Mouse (Mus musculus) liver, embryonic 15.5 days (tissue): ENCODE measurements around the gene Ppard. TPM values are rescaled to one million over a fixed set of nuclear protein-coding genes. Genes with fewer than 3 reads are reported as not detected.

ENCODE experiments used
- ATAC-seq: fragments of 200-750 bp; cut with Nextera tagmentation; 2 replicates; pipeline ENCODE4 v1.8.0; 2017; ENCODE audit warnings: moderate number of reproducible peaks, mild to moderate bottlenecking, moderate library complexity; ENCODE audit not compliant: insufficient read depth
- H3K27ac ChIP-seq: fragments of 300-500 bp; sonication (generic); replicated peaks from 2 replicates; pipeline ENCODE4 v1.5.1; 2015; ENCODE audit warnings: mild to moderate bottlenecking, inconsistent platforms
- H3K27me3 ChIP-seq: fragments of 300-500 bp; sonication (generic); 2 replicates; pipeline ENCODE4 v1.6.1; 2015; ENCODE audit warnings: mild to moderate bottlenecking, inconsistent platforms
- H3K36me3 ChIP-seq: fragments of 300-500 bp; sonication (generic); replicated peaks from 2 replicates; pipeline ENCODE4 v1.6.1; 2015; ENCODE audit warnings: moderate library complexity, mild to moderate bottlenecking, inconsistent platforms
- H3K4me1 ChIP-seq: fragments of 300-500 bp; sonication (generic); replicated peaks from 2 replicates; pipeline ENCODE4 v1.6.1; 2015; ENCODE audit warnings: inconsistent platforms
- H3K4me2 ChIP-seq: fragments of 300-500 bp; sonication (generic); 2 replicates; pipeline ENCODE4 v1.6.1; 2015; ENCODE audit warnings: moderate library complexity, mild to moderate bottlenecking, inconsistent platforms
- H3K4me3 ChIP-seq: fragments of 300-500 bp; sonication (generic); replicated peaks from 2 replicates; pipeline ENCODE4 v1.5.1; 2015; ENCODE audit warnings: mild to moderate bottlenecking, inconsistent platforms
- H3K9ac ChIP-seq: fragments of 300-500 bp; sonication (generic); 2 replicates; pipeline ENCODE4 v1.6.1; 2015; ENCODE audit warnings: moderate library complexity, mild to moderate bottlenecking, inconsistent platforms
- H3K9me3 ChIP-seq: fragments of 300-500 bp; sonication (generic); replicated peaks from 2 replicates; pipeline ENCODE4 v1.6.1; 2016; ENCODE audit warnings: inconsistent platforms
- WGBS: fragments of 180-500 bp; shearing (Covaris S2); methylation state at CpG from one replicate; pipeline ENCODE4 v1.1.7; 2015; ENCODE audit warnings: mixed read lengths; ENCODE audit not compliant: insufficient replicate concordance; 5-methylcytosine and 5-hydroxymethylcytosine counted together
- polyA plus RNA-seq: library from polyadenylated mRNA; unstranded; fragments of >200 nt; fragmentation: Nextera tagmentation; extraction: Ambion mirVana; gene quantifications from 2 replicates; pipeline ENCODE4 v1.2.1, GENCODE M21; 2015

Ppard gene
- polyA plus RNA-seq, 1 experiment from 2014 or later = 0.89 TPM

DNA sequence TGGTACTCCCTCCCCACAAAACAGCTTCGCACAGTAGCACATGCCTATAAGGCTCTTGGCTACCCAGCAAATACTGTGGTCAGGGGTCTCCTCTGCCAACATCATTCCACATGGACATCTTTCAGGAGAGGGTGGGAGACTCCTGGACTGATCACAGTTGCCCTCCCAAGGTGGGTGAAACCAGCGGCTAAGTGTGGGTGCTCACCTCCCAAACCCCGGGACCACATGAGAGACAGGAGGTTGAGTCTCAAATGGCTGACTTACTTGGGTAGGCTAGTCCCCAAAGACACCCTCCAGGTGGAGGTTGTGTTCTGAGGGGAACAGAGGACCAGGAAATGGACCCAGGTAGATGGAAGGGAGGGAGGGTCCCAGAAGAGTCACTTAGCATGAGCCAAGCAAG lies 112.2 kb downstream of the Ppard start:
- WGBS = 60% methylated on average over 3 of the region's 3 CpGs
- peaks cover 67% of the 10 kb centered on the region for H3K27me3 ChIP-seq

DNA sequence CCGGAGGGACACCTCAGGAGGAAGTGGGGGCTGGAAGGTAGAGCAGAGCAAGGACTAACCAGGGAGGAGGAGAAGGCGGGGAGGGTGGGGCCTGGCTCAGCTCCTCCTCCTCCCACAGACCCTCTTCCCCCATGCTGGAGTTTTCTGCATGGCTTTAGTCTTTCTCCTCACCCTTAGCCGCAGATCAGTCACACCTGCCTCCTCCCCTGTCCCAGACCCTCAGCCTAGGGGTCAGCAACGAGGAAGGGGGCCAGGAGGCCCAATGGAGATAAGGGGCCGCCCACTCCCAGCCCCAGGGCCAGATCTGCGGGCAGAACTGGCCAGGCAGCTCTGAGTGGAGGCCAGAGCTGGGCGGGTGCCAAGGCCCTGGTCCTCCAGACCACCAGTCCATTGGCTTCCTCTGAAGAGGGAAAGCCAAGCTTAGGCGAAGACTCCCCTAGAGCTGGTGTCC lies 112.8 kb downstream of the Ppard start:
- H3K36me3 ChIP-seq = no peaks in the 10 kb centered on the region
- ATAC-seq = no peak
- H3K27me3 ChIP-seq = peaks cover 73% of the 10 kb centered on the region
- peaks cover 51% of the 10 kb centered on the region for H3K4me1 ChIP-seq
- no peak overlapping the region for H3K9ac ChIP-seq
- no peaks in the 10 kb centered on the region for H3K9me3 ChIP-seq
- WGBS = 24% methylated on average over 8 of the region's 8 CpGs
- no peak overlapping the region for H3K4me3 ChIP-seq
- no peak overlapping the region for H3K4me2 ChIP-seq
- H3K27ac ChIP-seq = no peak overlapping the region

More for the DNA sequence above, 112.2 kb downstream of the Ppard start:
- no peak overlapping the region for H3K4me3 ChIP-seq
- no peak overlapping the region for H3K9ac ChIP-seq
- H3K9me3 ChIP-seq = no peaks in the 10 kb centered on the region
- ATAC-seq = no peak
- peaks cover 45% of the 10 kb centered on the region for H3K4me1 ChIP-seq
- H3K27ac ChIP-seq = no peak overlapping the region
- 0 out of 2 replicates have a peak, but pooled peaks cover 6% of the 10 kb centered on the region for H3K36me3 ChIP-seq
- no peak overlapping the region for H3K4me2 ChIP-seq

GRCm38 (mm10) chr17:28345882-28346281 lies 113.4 kb downstream of the Ppard start:
- Histone ChIP-seq H3K27me3 (peaks cover 79% of the 10 kb centered on the region), H3K4me3 (no peak overlapping the region), H3K36me3 (no peaks in the 10 kb centered on the region), H3K4me2 (no peak overlapping the region), H3K9ac (no peak overlapping the region), H3K9me3 (no peaks in the 10 kb centered on the region), H3K4me1 (peaks cover 52% of the 10 kb centered on the region), H3K27ac (no peak overlapping the region)
- 22% methylated on average over 10 of the region's 10 CpGs for WGBS
- no peak for ATAC-seq

- Histone ChIP-seq H3K27ac (no peak overlapping the region), H3K9ac (no peak overlapping the region), H3K27me3 (peaks cover 89% of the 10 kb centered on the region), H3K36me3 (no peaks in the 10 kb centered on the region), H3K9me3 (no peaks in the 10 kb centered on the region), H3K4me3 (no peak overlapping the region), H3K4me1 (peaks cover 56% of the 10 kb centered on the region), H3K4me2 (no peak overlapping the region)
- no peak for ATAC-seq
- 63% methylated on average over 10 of the region's 10 CpGs for WGBS
Measured at GRCm38 (mm10) chr17:28347327-28347726, 114.8 kb downstream of the Ppard start.

DNA sequence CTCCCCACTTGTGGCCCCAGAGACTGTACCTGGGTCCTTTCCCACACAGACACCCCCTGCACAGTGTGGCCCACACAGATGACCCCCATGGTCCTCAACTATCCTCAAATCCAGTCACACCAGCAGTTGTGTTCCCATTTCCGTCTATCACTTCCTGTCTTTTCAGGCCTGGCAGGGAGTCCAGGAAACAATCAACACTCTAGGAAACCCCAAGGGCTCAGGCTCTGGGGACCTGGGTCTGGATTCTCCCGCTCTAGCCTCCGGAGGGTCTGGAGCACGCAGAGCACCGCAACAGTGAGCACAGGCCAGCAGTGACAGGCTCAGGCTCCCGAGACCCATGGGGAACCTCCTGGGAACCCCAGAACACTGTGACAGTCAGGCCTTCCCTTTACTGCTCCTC lies 115.7 kb downstream of the Ppard start:
- no peaks in the 10 kb centered on the region for H3K36me3 ChIP-seq
- peaks cover 65% of the 10 kb centered on the region for H3K4me1 ChIP-seq
- 45% methylated on average over 6 of the region's 6 CpGs for WGBS
- no peak for ATAC-seq
- H3K9ac ChIP-seq = no peak overlapping the region
- H3K4me3 ChIP-seq = no peak overlapping the region
- no peaks in the 10 kb centered on the region for H3K9me3 ChIP-seq
- peaks cover 92% of the 10 kb centered on the region for H3K27me3 ChIP-seq
- H3K4me2 ChIP-seq = no peak overlapping the region
- no peak overlapping the region for H3K27ac ChIP-seq

GRCm38 (mm10) chr17:28349264-28349880 lies 116.9 kb downstream of the Ppard start:
- WGBS = 33% methylated on average over 13 of the region's 13 CpGs

GRCm38 (mm10) chr17:28349901-28350465 lies 117.5 kb downstream of the Ppard start:
- ATAC-seq = peak; percentile 45
- Histone ChIP-seq H3K27me3 (peaks cover 84% of the 10 kb centered on the region), H3K4me1 (peaks cover 64% of the 10 kb centered on the region), H3K9me3 (no peaks in the 10 kb centered on the region), H3K36me3 (no peaks in the 10 kb centered on the region), H3K4me2 (peak overlapping the region; percentile 93), H3K9ac (peak overlapping the region; percentile 55), H3K4me3 (peak overlapping the region; percentile 65), H3K27ac (peak overlapping the region; percentile 77)
- under 1% methylated on average over 54 of the region's 54 CpGs for WGBS

More at GRCm38 (mm10) chr17:28349264-28349880, 116.9 kb downstream of the Ppard start:
- Histone ChIP-seq H3K27me3 (peaks cover 90% of the 10 kb centered on the region), H3K4me2 (peak overlapping the region; percentile 93), H3K4me3 (peak overlapping the region; percentile 65), H3K27ac (no peak overlapping the region; the same call in 1 of the 2 replicates), H3K9ac (peak overlapping the region; percentile 55; the same call in 1 of the 2 replicates), H3K36me3 (no peaks in the 10 kb centered on the region), H3K4me1 (peaks cover 66% of the 10 kb centered on the region), H3K9me3 (no peaks in the 10 kb centered on the region)
- no peak for ATAC-seq

DNA sequence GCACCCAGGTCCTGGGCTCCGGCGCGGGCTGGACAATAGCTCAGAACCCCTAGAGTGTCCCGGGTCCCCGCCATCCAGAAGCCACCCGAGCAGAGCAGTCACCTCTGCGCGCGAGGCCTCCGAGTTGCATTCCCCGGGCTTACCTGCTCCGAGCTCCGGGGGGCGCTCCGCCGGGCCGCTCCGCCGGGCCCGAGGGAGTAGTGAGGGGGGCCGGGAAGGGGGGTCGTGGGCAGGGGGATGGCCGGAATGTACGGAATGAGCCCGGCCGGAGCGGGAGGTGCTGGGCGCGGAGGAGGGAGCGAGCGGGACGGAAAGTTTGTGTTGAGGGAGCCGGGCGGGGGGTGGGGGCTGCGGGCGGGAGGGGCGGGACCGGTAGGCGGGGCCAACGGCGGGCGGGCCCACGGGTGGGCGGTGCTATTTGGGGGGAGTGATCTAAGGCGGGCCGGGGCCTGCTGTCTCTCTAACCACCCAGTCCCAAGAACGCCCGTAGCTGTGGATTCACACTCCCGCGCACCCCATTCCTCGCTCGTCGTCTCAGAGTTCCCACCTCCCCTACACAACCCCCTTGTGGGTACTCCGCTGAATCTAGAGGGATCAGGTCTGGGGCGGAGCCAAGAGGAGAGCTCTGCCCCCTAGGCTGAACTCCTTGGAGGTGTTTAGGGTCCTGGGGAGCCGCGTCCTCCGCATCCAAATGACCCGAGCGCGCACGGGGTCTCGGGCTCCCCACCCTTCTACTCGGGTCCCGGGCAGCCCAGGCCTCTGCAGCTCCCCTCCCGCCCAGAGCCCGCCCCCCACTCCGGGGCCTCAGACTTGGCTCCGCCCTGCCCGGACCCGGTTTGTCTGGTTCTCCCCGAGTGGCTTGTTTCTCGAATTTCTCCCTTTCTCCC lies 118.2 kb downstream of the Ppard start, which contains the start of gene Tead3:
TSS of gene Tead3 (minus strand) at position 352 of the 887 bp plus-strand sequence.
- Histone ChIP-seq H3K4me3 (peak within 1 kb of the TSS; percentile 65), H3K36me3 (no peaks in the 10 kb centered on the region), H3K9ac (peak within 1 kb of the TSS; percentile 55), H3K9me3 (no peaks in the 10 kb centered on the region), H3K4me2 (peak within 1 kb of the TSS; percentile 93), H3K27me3 (peaks cover 76% of the 10 kb centered on the region), H3K4me1 (peaks cover 57% of the 10 kb centered on the region), H3K27ac (peak within 1 kb of the TSS; percentile 77)
- peak; percentile 68 for ATAC-seq
- under 1% methylated on average over 63 of the region's 73 CpGs for WGBS

Other genes with a start within 250 kb of the Ppard start
- 0.17 and 0.18 TPM in 2 replicates for gene Tcp11, start 152.1 kb upstream of the Ppard start, polyA plus RNA-seq
- gene Scube3, start 90.6 kb upstream of the Ppard start, polyA plus RNA-seq = 0.18 and 0.25 TPM in 2 replicates
- gene Zfp523, start 55.6 kb upstream of the Ppard start, polyA plus RNA-seq = 5.8 and 6.4 TPM in 2 replicates
- gene Def6, start 24.9 kb upstream of the Ppard start, polyA plus RNA-seq = 10.4 and 10.9 TPM in 2 replicates
- gene Fance, start 80.8 kb downstream of the Ppard start, polyA plus RNA-seq = 9.4 and 11.0 TPM in 2 replicates
- 280 and 313 TPM in 2 replicates for gene Rpl10a, start 95.8 kb downstream of the Ppard start, polyA plus RNA-seq
- 0.60 and 0.69 TPM in 2 replicates for gene Tead3, start 118.1 kb downstream of the Ppard start, polyA plus RNA-seq
- 0.10 and 0.14 TPM in 2 replicates for gene Tulp1, start 132.5 kb downstream of the Ppard start, polyA plus RNA-seq